Mouse (Mus musculus): ENCODE results near the gene Eddm3b. TPM values are rescaled to one million over a fixed set of nuclear protein-coding genes. Genes with fewer than 3 reads are reported as not detected.

The Eddm3b gene
- polyA plus RNA-seq (2017; shearing (Covaris generic)), result not detected

GRCm38 (mm10) chr14:51113916-51114560, at the start of gene Eddm3b:
Gene Eddm3b (plus strand): TSS chr14:51114426.

GRCm38 (mm10) chr14:51074335-51074734, 39.9 kb upstream of the Eddm3b start, which contains the start of gene Olfr750:
Gene Olfr750 (minus strand): TSS chr14:51074435.

GRCm38 (mm10) chr14:51090921-51091900, 23.0 kb upstream of the Eddm3b start, which contains the start of the genes Rnase4 and Ang:
Gene Rnase4 (plus strand): TSS chr14:51091077.
Gene Ang (plus strand): TSS chr14:51091150.

GRCm38 (mm10) chr14:51146685-51147084, 32.5 kb downstream of the Eddm3b start, which contains the start of gene Rnase1:
Gene Rnase1 (minus strand): TSS chr14:51146785.

GRCm38 (mm10) chr14:51161976-51162375, 47.8 kb downstream of the Eddm3b start, which contains the start of gene Rnase2b:
Gene Rnase2b (plus strand): TSS chr14:51162260.

Other genes with a start within 250 kb of the Eddm3b start
- gene Tep1, start 243.9 kb upstream of the Eddm3b start, polyA plus RNA-seq (2017; shearing (Covaris generic)), result 10 to 100 TPM; 20.6 to 24.3 TPM
- gene Klhl33, start 216.9 kb upstream of the Eddm3b start, polyA plus RNA-seq (2017; shearing (Covaris generic)), result under 1 TPM; 0.33 to 0.40 TPM
- gene Osgep, start 189.5 kb upstream of the Eddm3b start, polyA plus RNA-seq (2017; shearing (Covaris generic)), result 100 to 1,000 TPM in 1 of 2 experiments, 10 to 100 TPM in 1; 95.6 to 104 TPM
- gene Apex1, start 189.5 kb upstream of the Eddm3b start, polyA plus RNA-seq (2017; shearing (Covaris generic)), result 10 to 100 TPM; 50.0 to 51.6 TPM
- gene Pip4p1, start 183.6 kb upstream of the Eddm3b start, polyA plus RNA-seq (2017; shearing (Covaris generic)), result 10 to 100 TPM; 67.6 to 81.9 TPM
- gene Pnp, start 183.3 kb upstream of the Eddm3b start, polyA plus RNA-seq (2017; shearing (Covaris generic)), result 10 to 100 TPM; 47.8 to 51.5 TPM
- gene Gm49342, start 169.9 kb upstream of the Eddm3b start, polyA plus RNA-seq (2017; shearing (Covaris generic)), result not detected
- 1 to 10 TPM in 1 of 2 experiments, under 1 TPM in 1; 0.95 to 1.1 TPM for gene Pnp2, start 158.4 kb upstream of the Eddm3b start, polyA plus RNA-seq (2017; shearing (Covaris generic))
- gene Rnase10, start 106.7 kb upstream of the Eddm3b start, polyA plus RNA-seq (2017; shearing (Covaris generic)), result 1 to 10 TPM in 1 of 2 experiments, under 1 TPM in 1; 0.37 to 1.0 TPM
- gene Rnase9, start 72.6 kb upstream of the Eddm3b start, polyA plus RNA-seq (2017; shearing (Covaris generic)), result not detected
- gene Rnase11, start 64.3 kb upstream of the Eddm3b start, polyA plus RNA-seq (2017; shearing (Covaris generic)), result not detected
- gene Rnase12, start 56.8 kb upstream of the Eddm3b start, polyA plus RNA-seq (2017; shearing (Covaris generic)), result not detected
- gene Olfr750, start 40.0 kb upstream of the Eddm3b start, polyA plus RNA-seq (2017; shearing (Covaris generic)), result 1 to 10 TPM in 1 of 2 experiments, under 1 TPM in 1; 0.68 to 4.6 TPM
- gene Rnase4, start 23.3 kb upstream of the Eddm3b start, polyA plus RNA-seq (2017; shearing (Covaris generic)), result 10 to 100 TPM; 16.4 to 19.1 TPM
- gene Ang, start 23.3 kb upstream of the Eddm3b start, polyA plus RNA-seq (2017; shearing (Covaris generic)), result 1 to 10 TPM; 3.2 to 4.6 TPM
- 1 to 10 TPM; 2.1 to 5.0 TPM for gene Rnase6, start 9.5 kb downstream of the Eddm3b start, polyA plus RNA-seq (2017; shearing (Covaris generic))
- 1 to 10 TPM; 1.2 to 3.6 TPM for gene Rnase1, start 32.4 kb downstream of the Eddm3b start, polyA plus RNA-seq (2017; shearing (Covaris generic))
- gene Rnase2b, start 47.8 kb downstream of the Eddm3b start, polyA plus RNA-seq (2017; shearing (Covaris generic)), result not detected
- gene Ang2, start 84.7 kb downstream of the Eddm3b start, polyA plus RNA-seq (2017; shearing (Covaris generic)), result not detected
- gene Ear14, start 89.0 kb downstream of the Eddm3b start, polyA plus RNA-seq (2017; shearing (Covaris generic)), result not detected
- gene Rnase2a, start 141.7 kb downstream of the Eddm3b start, polyA plus RNA-seq (2017; shearing (Covaris generic)), result not detected
- gene Gm7247, start 247.3 kb downstream of the Eddm3b start, polyA plus RNA-seq (2017; shearing (Covaris generic)), result 1 to 10 TPM in 1 of 2 experiments, not detected in 1; 1.4 TPM

Measured in inflammation-experienced regulatory T-cells (primary cell).